Mouse (Mus musculus): ENCODE results near the gene Fnip2. TPM values are rescaled to one million over a fixed set of nuclear protein-coding genes. Genes with fewer than 3 reads are reported as not detected.

Gene Fnip2
- total RNA-seq, 1 experiment = 21.6 TPM

DNA sequence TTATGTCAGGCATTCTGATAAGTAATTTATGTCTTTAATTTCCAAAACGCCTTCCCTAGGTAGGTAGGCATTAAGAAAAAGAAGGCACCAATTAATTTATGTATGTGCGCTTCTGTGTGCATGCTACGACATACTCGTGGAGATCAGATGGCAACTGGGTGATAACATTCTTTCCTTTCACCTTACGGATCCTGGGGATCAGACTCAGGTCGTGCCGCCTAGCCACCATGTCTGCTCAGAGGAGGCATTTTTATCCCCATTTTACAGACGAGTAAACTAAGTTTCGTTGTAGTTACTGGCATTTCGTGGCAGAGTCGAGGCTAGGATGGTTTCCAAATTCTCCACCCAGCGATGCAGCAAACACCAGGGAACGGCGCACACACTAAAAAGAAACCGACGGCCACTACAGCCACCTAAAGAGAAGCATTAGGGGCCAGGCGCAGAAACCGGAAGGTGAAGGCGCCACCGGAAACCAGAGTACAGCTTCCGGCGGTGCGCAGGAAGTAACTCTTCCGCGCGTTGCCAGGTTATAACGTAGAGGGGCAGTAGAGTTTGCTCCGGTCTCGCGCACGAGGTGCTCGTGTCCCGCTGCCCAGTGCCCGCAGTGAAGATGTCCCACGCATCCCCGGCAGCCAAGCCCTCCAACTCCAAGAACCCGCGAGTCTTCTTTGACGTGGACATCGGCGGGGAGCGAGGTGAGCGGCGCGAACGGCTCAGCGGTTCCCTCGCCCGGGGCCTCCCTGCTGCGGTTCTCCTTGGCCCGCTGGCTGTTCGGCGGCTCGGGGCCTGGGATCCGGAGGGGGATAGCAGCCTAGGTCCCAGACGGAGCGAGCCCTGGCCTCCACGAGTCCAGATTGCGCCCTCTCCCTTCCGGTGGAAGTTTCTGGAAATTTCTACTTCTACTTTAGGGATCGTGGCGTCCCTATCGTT is 23.5 kb upstream of the Fnip2 start, which contains the start of gene Ppid:
Gene Ppid, plus strand, starts transcription at position 480 of the 930 bp plus-strand sequence.
- Histone ChIP-seq H3K36me3 (ENCODE audit: control insufficient read depth, insufficient read depth, low read length, poor library complexity, severe bottlenecking) (peaks cover 21% of the 10 kb centered on the region), H3K9me3 (ENCODE audit: control insufficient read depth, insufficient read depth, low read depth, low read length) (no peaks in the 10 kb centered on the region), H3K27ac (ENCODE audit: insufficient read depth, low read depth, low read length, poor library complexity, severe bottlenecking) (peak within 1 kb of the TSS; percentile 81), H3K9ac (ENCODE audit: insufficient read depth, low read depth, low read length, poor library complexity, severe bottlenecking) (peak within 1 kb of the TSS; percentile 98), H3K4me3 (ENCODE audit: insufficient read depth in 1 of 2, low read depth in 1 of 2, low read length in 2 of 2, poor library complexity in 1 of 2, severe bottlenecking in 1 of 2) (peak within 1 kb of the TSS; percentile 93 to 98), H3K4me1 (ENCODE audit: control insufficient read depth in 2 of 2, insufficient read depth in 2 of 2, low read length in 2 of 2, poor library complexity in 1 of 2) (peaks cover 0 to 4% of the 10 kb centered on the region in 2 experiments; a peak in 1 of 4 replicates)
- in situ Hi-C loops (cut with MboI; ENCODE audit: low sequenced_read_pairs in 2 of 2, unreplicated experiment in 2 of 2) = loop anchor here (25.0 kb wide), 1 partner anchor 379 kb away; no protein-coding TSS in a partner anchor
- TF ChIP-seq HCFC1 (IDR thresholded peaks at IDR 0.05; ENCODE audit: borderline replicate concordance, insufficient read depth, low read length) (peak; percentile 77), MAFK (IDR thresholded peaks at IDR 0.05; ENCODE audit: insufficient read depth, low read depth, low read length) (no peak)
- no peak for DNase-seq (ENCODE audit: low read depth, low spot score)

DNA sequence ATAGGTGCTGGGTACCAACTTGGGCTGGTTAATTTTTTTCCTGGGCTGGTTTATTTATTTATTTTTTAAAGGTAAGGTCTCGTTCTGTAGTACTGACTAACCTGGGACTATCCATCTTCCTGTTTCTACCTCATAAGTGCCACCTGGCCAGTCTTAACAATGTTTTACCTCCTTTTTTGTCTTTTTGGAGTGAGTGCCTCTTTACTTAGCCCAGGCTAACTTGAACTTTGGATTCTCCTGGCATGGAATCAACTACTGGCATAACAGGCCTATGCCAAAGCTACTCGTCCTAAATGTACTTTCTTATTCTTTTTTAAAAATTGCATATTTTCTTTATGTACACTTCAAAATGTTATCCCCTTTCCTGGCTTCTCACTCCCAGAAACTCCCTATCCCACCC is 22.1 kb upstream of the Fnip2 start:
- no peak for DNase-seq (ENCODE audit: low read depth, low spot score)
- Histone ChIP-seq H3K9ac (ENCODE audit: insufficient read depth, low read depth, low read length, poor library complexity, severe bottlenecking) (no peak overlapping the region), H3K36me3 (ENCODE audit: control insufficient read depth, insufficient read depth, low read length, poor library complexity, severe bottlenecking) (peaks cover 10% of the 10 kb centered on the region), H3K27ac (ENCODE audit: insufficient read depth, low read depth, low read length, poor library complexity, severe bottlenecking) (no peak overlapping the region), H3K4me1 (ENCODE audit: control insufficient read depth in 2 of 2, insufficient read depth in 2 of 2, low read length in 2 of 2, poor library complexity in 1 of 2) (peaks cover 0 to 4% of the 10 kb centered on the region in 2 experiments; a peak in 1 of 4 replicates), H3K4me3 (ENCODE audit: insufficient read depth in 1 of 2, low read depth in 1 of 2, low read length in 2 of 2, poor library complexity in 1 of 2, severe bottlenecking in 1 of 2) (no peak overlapping the region), H3K9me3 (ENCODE audit: control insufficient read depth, insufficient read depth, low read depth, low read length) (no peaks in the 10 kb centered on the region)
- TF ChIP-seq HCFC1 (IDR thresholded peaks at IDR 0.05; ENCODE audit: borderline replicate concordance, insufficient read depth, low read length) = no peak
- no peak for TF ChIP-seq ZC3H11A (IDR thresholded peaks at IDR 0.05; ENCODE audit: borderline replicate concordance, low read depth, low read length)
- no peak for TF ChIP-seq CHD2 (IDR thresholded peaks at IDR 0.05; ENCODE audit: low read depth, low read length)
- no peak for TF ChIP-seq ZNF384 (IDR thresholded peaks at IDR 0.05; ENCODE audit: low read depth, low read length)
- in situ Hi-C loops (cut with MboI; ENCODE audit: low sequenced_read_pairs in 2 of 2, unreplicated experiment in 2 of 2) = loop anchor here (25.0 kb wide), 1 partner anchor 377 kb away; no protein-coding TSS in a partner anchor

DNA sequence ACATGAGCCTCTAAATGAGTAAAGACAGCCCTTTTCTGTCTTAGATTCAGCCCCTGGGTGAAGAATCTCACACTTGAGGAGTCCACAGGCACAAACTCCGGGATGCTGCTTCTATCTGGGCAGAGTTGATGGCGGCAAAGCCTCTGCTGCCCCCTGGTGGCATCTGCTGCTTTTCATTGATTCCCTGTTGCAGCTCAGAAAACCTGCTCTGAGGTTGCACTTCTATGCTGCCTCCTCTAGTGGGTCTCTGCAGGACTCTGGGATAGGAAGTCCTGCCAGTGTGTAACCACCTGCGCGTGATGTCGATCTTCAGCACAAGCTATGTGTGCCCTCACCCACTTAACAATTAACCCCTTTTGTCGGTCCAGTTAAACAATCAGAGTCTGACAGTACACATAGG is 19.2 kb upstream of the Fnip2 start:
- peak; percentile 91 for DNase-seq (ENCODE audit: low read depth, low spot score)
- Histone ChIP-seq H3K4me1 (ENCODE audit: control insufficient read depth in 2 of 2, insufficient read depth in 2 of 2, low read length in 2 of 2, poor library complexity in 1 of 2) (no peaks in the 10 kb centered on the region; a peak in 1 of 4 replicates), H3K9ac (ENCODE audit: insufficient read depth, low read depth, low read length, poor library complexity, severe bottlenecking) (no peak overlapping the region), H3K27ac (ENCODE audit: insufficient read depth, low read depth, low read length, poor library complexity, severe bottlenecking) (no peak overlapping the region), H3K9me3 (ENCODE audit: control insufficient read depth, insufficient read depth, low read depth, low read length) (no peaks in the 10 kb centered on the region), H3K4me3 (ENCODE audit: insufficient read depth in 1 of 2, low read depth in 1 of 2, low read length in 2 of 2, poor library complexity in 1 of 2, severe bottlenecking in 1 of 2) (peak overlapping the region in 1 of 2 experiments; percentile 30; a peak in 2 of 4 replicates), H3K36me3 (ENCODE audit: control insufficient read depth, insufficient read depth, low read length, poor library complexity, severe bottlenecking) (no peaks in the 10 kb centered on the region)
- in situ Hi-C loops (cut with MboI; ENCODE audit: low sequenced_read_pairs in 2 of 2, unreplicated experiment in 2 of 2) = loop anchor here (25.0 kb wide), 1 partner anchor 375 kb away; no protein-coding TSS in a partner anchor
- TF ChIP-seq ZC3H11A (IDR thresholded peaks at IDR 0.05; ENCODE audit: borderline replicate concordance, low read depth, low read length) (peak; percentile 92), HCFC1 (IDR thresholded peaks at IDR 0.05; ENCODE audit: borderline replicate concordance, insufficient read depth, low read length) (no peak)

DNA sequence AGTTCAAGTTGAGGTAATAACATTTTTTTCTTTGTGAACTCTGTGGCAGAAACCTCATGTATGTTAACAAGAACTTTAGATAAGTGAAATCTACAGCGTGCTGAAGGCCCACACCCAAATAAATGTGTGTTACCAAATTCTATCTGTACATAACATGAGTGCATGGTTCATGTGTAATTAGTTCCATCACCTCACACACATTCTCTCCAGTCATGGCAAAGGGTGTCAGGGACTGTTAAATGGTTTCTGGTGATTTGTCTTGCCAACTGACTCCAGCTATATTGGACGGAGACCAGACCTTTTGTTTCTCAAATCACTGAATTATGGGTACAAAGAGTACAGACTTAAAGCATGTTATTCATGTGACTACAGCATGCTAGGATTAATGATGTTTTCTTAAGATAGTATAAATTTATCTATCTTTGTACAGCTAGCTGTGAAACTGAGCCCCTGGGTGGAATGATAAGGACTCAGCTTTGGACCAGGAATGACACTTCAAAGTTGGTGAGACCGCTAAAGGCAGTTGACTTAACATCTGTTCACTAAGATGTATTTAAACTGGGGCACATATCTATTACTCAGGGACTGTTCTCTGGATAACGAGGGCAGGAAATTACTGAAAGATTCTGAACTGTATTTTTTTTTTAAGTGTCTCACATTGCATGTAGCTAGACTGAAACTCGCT is 12.4 kb upstream of the Fnip2 start:
- in situ Hi-C loops (cut with MboI; ENCODE audit: low sequenced_read_pairs in 2 of 2, unreplicated experiment in 2 of 2) = loop anchor here (25.0 kb wide), 1 partner anchor 368 kb away; no protein-coding TSS in a partner anchor
- Histone ChIP-seq H3K36me3 (ENCODE audit: control insufficient read depth, insufficient read depth, low read length, poor library complexity, severe bottlenecking) (no peaks in the 10 kb centered on the region), H3K4me1 (ENCODE audit: control insufficient read depth in 2 of 2, insufficient read depth in 2 of 2, low read length in 2 of 2, poor library complexity in 1 of 2) (peaks cover 0 to 2% of the 10 kb centered on the region in 2 experiments; a peak in 1 of 4 replicates), H3K27ac (ENCODE audit: insufficient read depth, low read depth, low read length, poor library complexity, severe bottlenecking) (no peak overlapping the region), H3K4me3 (ENCODE audit: insufficient read depth in 1 of 2, low read depth in 1 of 2, low read length in 2 of 2, poor library complexity in 1 of 2, severe bottlenecking in 1 of 2) (no peak overlapping the region), H3K9me3 (ENCODE audit: control insufficient read depth, insufficient read depth, low read depth, low read length) (no peaks in the 10 kb centered on the region), H3K9ac (ENCODE audit: insufficient read depth, low read depth, low read length, poor library complexity, severe bottlenecking) (no peak overlapping the region)
- TF ChIP-seq HCFC1 (IDR thresholded peaks at IDR 0.05; ENCODE audit: borderline replicate concordance, insufficient read depth, low read length) = no peak
- no peak for DNase-seq (ENCODE audit: low read depth, low spot score)
